Mouse (Mus musculus): ENCODE measurements around the gene RPS10-NUDT3. TPM values are rescaled to one million over a fixed set of nuclear protein-coding genes. Genes with fewer than 3 reads are reported as not detected.
A peak's percentile ranks its signal among the peaks of the same experiment; 100 is the strongest.

Gene RPS10-NUDT3
- polyA plus RNA-seq, 1 experiment = 0.16 TPM

- TF ChIP-seq CTCF (IDR thresholded peaks at IDR 0.05; ENCODE audit: borderline replicate concordance, insufficient read depth, low read depth, low read length) = no peak
- TF ChIP-seq POLR2A (IDR thresholded peaks at IDR 0.05; ENCODE audit: borderline replicate concordance, insufficient read depth, low read length) = no peak
- H3K4me3 ChIP-seq (replicated peaks; ENCODE audit: insufficient read depth, low read depth, low read length) = no peak overlapping the region
- no peaks in the 10 kb centered on the region for H3K27me3 ChIP-seq (ENCODE audit: control insufficient read depth, insufficient read depth, low read length)
- H3K4me1 ChIP-seq (ENCODE audit: control insufficient read depth, insufficient read depth, low read length) = peaks cover 3% of the 10 kb centered on the region; the same call in 1 of the 2 replicates
- H3K27ac ChIP-seq (ENCODE audit: insufficient read depth, low read length) = no peak overlapping the region
- peak in 1 of 2 experiments; percentile 48 for DNase-seq
- 50% methylated on average over 5 of the region's 5 CpGs for WGBS
These were observed 8.3 kb downstream of the RPS10-NUDT3 start for GRCm38 (mm10) chr17:27626681-27627080.

GRCm38 (mm10) chr17:27625455-27626251, 9.4 kb downstream of the RPS10-NUDT3 start:
- H3K27ac ChIP-seq (ENCODE audit: insufficient read depth, low read length) = no peak overlapping the region
- WGBS = 87% methylated on average over 7 of the region's 7 CpGs

GRCm38 (mm10) chr17:27623360-27624326, 11.4 kb downstream of the RPS10-NUDT3 start, which contains the start of gene Nudt3:
TSS of gene Nudt3 (minus strand) at chr17:27623495.
- DNase-seq = peak; percentile 92 to 95

More at GRCm38 (mm10) chr17:27625455-27626251, 9.4 kb downstream of the RPS10-NUDT3 start:
- peaks cover 5% of the 10 kb centered on the region; the same call in 1 of the 2 replicates for H3K4me1 ChIP-seq (ENCODE audit: control insufficient read depth, insufficient read depth, low read length)
- no peaks in the 10 kb centered on the region for H3K27me3 ChIP-seq (ENCODE audit: control insufficient read depth, insufficient read depth, low read length)
- TF ChIP-seq POLR2A (IDR thresholded peaks at IDR 0.05; ENCODE audit: borderline replicate concordance, insufficient read depth, low read length) (no peak), CTCF (IDR thresholded peaks at IDR 0.05; ENCODE audit: borderline replicate concordance, insufficient read depth, low read depth, low read length) (no peak)
- no peak overlapping the region for H3K4me3 ChIP-seq (replicated peaks; ENCODE audit: insufficient read depth, low read depth, low read length)
- DNase-seq = no peak

GRCm38 (mm10) chr17:27622611-27623359, 12.2 kb downstream of the RPS10-NUDT3 start:
- H3K4me3 ChIP-seq (replicated peaks; ENCODE audit: insufficient read depth, low read depth, low read length) = peak overlapping the region; percentile 79
- H3K4me1 ChIP-seq (ENCODE audit: control insufficient read depth, insufficient read depth, low read length) = peaks cover 16% of the 10 kb centered on the region
- WGBS = under 1% methylated on average over 74 of the region's 80 CpGs
- TF ChIP-seq CTCF (IDR thresholded peaks at IDR 0.05; ENCODE audit: borderline replicate concordance, insufficient read depth, low read depth, low read length) (no peak), POLR2A (IDR thresholded peaks at IDR 0.05; ENCODE audit: borderline replicate concordance, insufficient read depth, low read length) (0 out of 2 replicates have a peak, but pooled peaks have one; percentile 32)
- peak; percentile 68 to 73 for DNase-seq
- H3K27me3 ChIP-seq (ENCODE audit: control insufficient read depth, insufficient read depth, low read length) = no peaks in the 10 kb centered on the region
- H3K27ac ChIP-seq (ENCODE audit: insufficient read depth, low read length) = peak overlapping the region; percentile 68

More at GRCm38 (mm10) chr17:27623360-27624326, 11.4 kb downstream of the RPS10-NUDT3 start, which contains the start of gene Nudt3:
- Histone ChIP-seq H3K27ac (ENCODE audit: insufficient read depth, low read length) (peak within 1 kb of the TSS; percentile 92), H3K27me3 (ENCODE audit: control insufficient read depth, insufficient read depth, low read length) (no peaks in the 10 kb centered on the region), H3K4me3 (replicated peaks; ENCODE audit: insufficient read depth, low read depth, low read length) (peak within 1 kb of the TSS; percentile 79), H3K4me1 (ENCODE audit: control insufficient read depth, insufficient read depth, low read length) (peaks cover 13% of the 10 kb centered on the region; the same call in 1 of the 2 replicates)
- TF ChIP-seq CTCF (IDR thresholded peaks at IDR 0.05; ENCODE audit: borderline replicate concordance, insufficient read depth, low read depth, low read length) = no peak
- TF ChIP-seq POLR2A (IDR thresholded peaks at IDR 0.05; ENCODE audit: borderline replicate concordance, insufficient read depth, low read length) = peak; percentile 67
- 8% methylated on average over 89 of the region's 91 CpGs for WGBS

- 1% methylated on average over 23 of the region's 23 CpGs for WGBS
- TF ChIP-seq CTCF (IDR thresholded peaks at IDR 0.05; ENCODE audit: borderline replicate concordance, insufficient read depth, low read depth, low read length) (no peak), POLR2A (IDR thresholded peaks at IDR 0.05; ENCODE audit: borderline replicate concordance, insufficient read depth, low read length) (no peak)
- peak; percentile 38 to 54 for DNase-seq
- Histone ChIP-seq H3K4me1 (ENCODE audit: control insufficient read depth, insufficient read depth, low read length) (peaks cover 18% of the 10 kb centered on the region), H3K27ac (ENCODE audit: insufficient read depth, low read length) (peak overlapping the region; percentile 60; the same call in 1 of the 2 replicates), H3K27me3 (ENCODE audit: control insufficient read depth, insufficient read depth, low read length) (no peaks in the 10 kb centered on the region), H3K4me3 (replicated peaks; ENCODE audit: insufficient read depth, low read depth, low read length) (peak overlapping the region; percentile 79)
These were observed 13.1 kb downstream of the RPS10-NUDT3 start for GRCm38 (mm10) chr17:27621705-27622531.

GRCm38 (mm10) chr17:27621161-27621560, 13.9 kb downstream of the RPS10-NUDT3 start:
- Histone ChIP-seq H3K4me3 (replicated peaks; ENCODE audit: insufficient read depth, low read depth, low read length) (peak overlapping the region; percentile 79), H3K4me1 (ENCODE audit: control insufficient read depth, insufficient read depth, low read length) (peaks cover 18% of the 10 kb centered on the region), H3K27ac (ENCODE audit: insufficient read depth, low read length) (peak overlapping the region; percentile 58; the same call in 1 of the 2 replicates), H3K27me3 (ENCODE audit: control insufficient read depth, insufficient read depth, low read length) (no peaks in the 10 kb centered on the region)
- no peak for TF ChIP-seq POLR2A (IDR thresholded peaks at IDR 0.05; ENCODE audit: borderline replicate concordance, insufficient read depth, low read length)
- no peak for TF ChIP-seq CTCF (IDR thresholded peaks at IDR 0.05; ENCODE audit: borderline replicate concordance, insufficient read depth, low read depth, low read length)
- WGBS = 6% methylated on average over 8 of the region's 8 CpGs
- peak in 1 of 2 experiments; percentile 29 for DNase-seq
